ENCODE assay signal across 9 mouse cellular contexts in the genomic region with DNA sequence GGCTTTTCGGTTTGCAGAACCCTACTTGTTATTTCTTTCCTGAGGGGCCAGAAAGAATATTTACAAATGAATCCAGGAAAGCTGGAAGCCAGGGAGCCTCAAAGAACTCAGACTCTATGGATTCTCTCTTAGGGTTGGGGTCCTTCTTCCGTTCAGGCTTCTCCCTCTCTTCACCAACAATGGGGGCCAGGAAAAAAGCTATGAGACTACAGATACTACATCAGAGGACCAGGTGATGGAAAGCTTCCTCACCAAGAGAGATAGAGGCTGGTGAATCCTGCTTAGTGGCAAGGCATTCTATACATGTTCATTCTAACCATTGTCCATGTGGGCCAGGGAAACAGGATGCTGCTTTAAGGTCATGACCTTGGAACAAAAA.
DNase-seq lines count a peak whose midpoint lies in the region; ATAC-seq and TF ChIP-seq lines count a peak whose summit lies in the region.
"Had no signal": no experiment of that assay in that cellular context is flagged by ENCODE, and none has a peak within 500 bp of the region (broad histone marks: within the 10 kb centered on the region; RNA-seq: fewer than 3 reads in every experiment).

No protein-coding gene starts in this region.

- no peak for DNase-seq in heart, postnatal 0 days (ENCODE audit: low spot score)
- DNase-seq in heart, adult 2 months = no peak
- DNase-seq in thymus, postnatal 25 days = no peak
- DNase-seq in cerebellum, postnatal 14 days = no peak
- no peak for DNase-seq in frontal cortex, postnatal 36 days (ENCODE audit: low spot score in 2 of 2)

- 0 out of 2 replicates have a peak overlapping the region, but pooled peaks have one; percentile 37 for H3K4me2 ChIP-seq in heart, postnatal 0 days (ENCODE audit: low read depth, low read length)
- peak overlapping the region; percentile 59 for H3K4me2 ChIP-seq in embryonic facial prominence, embryonic 13.5 days
- H3K4me2 ChIP-seq in hindbrain, embryonic 12.5 days (replicated peaks) = peak overlapping the region; percentile 55
- peak overlapping the region; percentile 56 for H3K4me2 ChIP-seq in midbrain, embryonic 12.5 days (replicated peaks)

- intact Hi-C loops in heart, adult 2 months (cut with DNase I) = no loop called here

- H3K36me3 ChIP-seq in heart, postnatal 0 days (replicated peaks; ENCODE audit: control insufficient read depth, insufficient read depth, low read length) = no peaks in the 10 kb centered on the region
- no peaks in the 10 kb centered on the region for H3K36me3 ChIP-seq in heart, adult 2 months (ENCODE audit: control insufficient read depth, insufficient read depth, low read length)
- no peaks in the 10 kb centered on the region for H3K36me3 ChIP-seq in embryonic facial prominence, embryonic 13.5 days
- H3K36me3 ChIP-seq in hindbrain, embryonic 12.5 days = no peaks in the 10 kb centered on the region
- no peaks in the 10 kb centered on the region for H3K36me3 ChIP-seq in midbrain, embryonic 12.5 days

- no peak overlapping the region for H3K27ac ChIP-seq in heart, postnatal 0 days (ENCODE audit: low read depth)
- H3K27ac ChIP-seq in heart, adult 2 months = no peak overlapping the region
- no peak overlapping the region for H3K27ac ChIP-seq in embryonic facial prominence, embryonic 13.5 days
- H3K27ac ChIP-seq in hindbrain, embryonic 12.5 days = peak overlapping the region; percentile 91
- H3K27ac ChIP-seq in midbrain, embryonic 12.5 days (replicated peaks) = peak overlapping the region; percentile 83

- no peak overlapping the region for H3K9ac ChIP-seq in heart, postnatal 0 days (replicated peaks; ENCODE audit: low read depth, low read length)
- H3K9ac ChIP-seq in heart, adult 2 months (ENCODE audit: low read depth, low read length) = no peak overlapping the region
- H3K9ac ChIP-seq in embryonic facial prominence, embryonic 13.5 days = 0 out of 2 replicates have a peak overlapping the region, but pooled peaks have one; percentile 52
- no peak overlapping the region; the same call in 1 of the 2 replicates for H3K9ac ChIP-seq in hindbrain, embryonic 12.5 days
- H3K9ac ChIP-seq in midbrain, embryonic 12.5 days (replicated peaks) = no peak overlapping the region

- H3K27me3 ChIP-seq in heart, postnatal 0 days (ENCODE audit: control insufficient read depth, insufficient read depth, low read length) = no peaks in the 10 kb centered on the region
- H3K27me3 ChIP-seq in heart, adult 2 months (ENCODE audit: control insufficient read depth, insufficient read depth, low read length) = no peaks in the 10 kb centered on the region
- H3K27me3 ChIP-seq in embryonic facial prominence, embryonic 13.5 days = no peaks in the 10 kb centered on the region
- no peaks in the 10 kb centered on the region for H3K27me3 ChIP-seq in hindbrain, embryonic 12.5 days
- H3K27me3 ChIP-seq in midbrain, embryonic 12.5 days = no peaks in the 10 kb centered on the region

- no peak for TF ChIP-seq CTCF in heart, postnatal 0 days (IDR thresholded peaks at IDR 0.05; ENCODE audit: low read depth)
- TF ChIP-seq CTCF in heart, adult 2 months (IDR thresholded peaks at IDR 0.05) = no peak

- H3K4me3 ChIP-seq in heart, postnatal 0 days (ENCODE audit: low read depth, low read length) = no peak overlapping the region
- H3K4me3 ChIP-seq in heart, adult 2 months = no peak overlapping the region
- H3K4me3 ChIP-seq in embryonic facial prominence, embryonic 13.5 days = peak overlapping the region; percentile 25; the same call in 1 of the 2 replicates
- H3K4me3 ChIP-seq in hindbrain, embryonic 12.5 days = no peak overlapping the region
- H3K4me3 ChIP-seq in midbrain, embryonic 12.5 days = no peak overlapping the region; the same call in 1 of the 2 replicates
- H3K4me3 ChIP-seq: myocyte had no signal

- WGBS in heart, postnatal 0 days = 49% methylated on average over 2 of the region's 2 CpGs
- WGBS in heart, adult 2 months = 53% methylated on average over 2 of the region's 2 CpGs
- WGBS in embryonic facial prominence, embryonic 13.5 days = 39% methylated on average over 2 of the region's 2 CpGs
- 17% methylated on average over 2 of the region's 2 CpGs for WGBS in hindbrain, embryonic 12.5 days
- 24% methylated on average over 2 of the region's 2 CpGs for WGBS in midbrain, embryonic 12.5 days

- no peaks in the 10 kb centered on the region for H3K9me3 ChIP-seq in heart, postnatal 0 days (replicated peaks; ENCODE audit: control insufficient read depth, low read length)
- H3K9me3 ChIP-seq in embryonic facial prominence, embryonic 13.5 days = no peaks in the 10 kb centered on the region
- no peaks in the 10 kb centered on the region for H3K9me3 ChIP-seq in hindbrain, embryonic 12.5 days (replicated peaks)
- no peaks in the 10 kb centered on the region for H3K9me3 ChIP-seq in midbrain, embryonic 12.5 days

- no peak for TF ChIP-seq POLR2A in heart, adult 2 months (IDR thresholded peaks at IDR 0.05; ENCODE audit: insufficient read depth, low read depth, low read length)

- ATAC-seq in heart, postnatal 0 days (ENCODE audit: insufficient read depth, low read depth) = no peak
- ATAC-seq in embryonic facial prominence, embryonic 13.5 days (ENCODE audit: insufficient number of reproducible peaks, insufficient read depth, low FRiP score, low TSS enrichment, low read depth) = no peak
- peak; percentile 33 for ATAC-seq in hindbrain, embryonic 12.5 days (ENCODE audit: low FRiP score)
- peak; percentile 27; the same call in 1 of the 2 replicates for ATAC-seq in midbrain, embryonic 12.5 days (ENCODE audit: low FRiP score, low read depth)

- H3K79me2 ChIP-seq in heart, adult 2 months (replicated peaks; ENCODE audit: control insufficient read depth, insufficient read depth, low read length) = no peaks in the 10 kb centered on the region

- no peaks in the 10 kb centered on the region for H3K4me1 ChIP-seq in heart, postnatal 0 days (ENCODE audit: control insufficient read depth, insufficient read depth)
- no peaks in the 10 kb centered on the region for H3K4me1 ChIP-seq in heart, adult 2 months (ENCODE audit: control insufficient read depth, insufficient read depth, low read length)
- peaks cover 15% of the 10 kb centered on the region for H3K4me1 ChIP-seq in embryonic facial prominence, embryonic 13.5 days
- H3K4me1 ChIP-seq in hindbrain, embryonic 12.5 days = peaks cover 20% of the 10 kb centered on the region
- peaks cover 18% of the 10 kb centered on the region for H3K4me1 ChIP-seq in midbrain, embryonic 12.5 days

- TF ChIP-seq EP300 in heart, postnatal 0 days (IDR thresholded peaks at IDR 0.05; ENCODE audit: low read depth) = no peak
- no peak for TF ChIP-seq EP300 in heart, adult 2 months (IDR thresholded peaks at IDR 0.05; ENCODE audit: insufficient read depth, low read depth, low read length)

Comparison
In these comparisons a context has a peak if more than half of its experiments do, and no peak if none do; other contexts are left out.
1. ATAC-seq: peak in hindbrain, embryonic 12.5 days (single experiment) and midbrain, embryonic 12.5 days (single experiment); none in heart, postnatal 0 days (single experiment) and embryonic facial prominence, embryonic 13.5 days (single experiment).
2. H3K27ac ChIP-seq: peak in hindbrain, embryonic 12.5 days (single experiment) and midbrain, embryonic 12.5 days (single experiment); none in heart, postnatal 0 days (single experiment), heart, adult 2 months (single experiment) and embryonic facial prominence, embryonic 13.5 days (single experiment).
3. Peak in every context shown above with its lines, with median percentiles within 50 percentile points of each other: H3K4me2 ChIP-seq.